In genomic region chr14:87426297-87426922, GRCm38 (mm10) we compare ENCODE assay signal across 12 mouse cellular contexts. TPM values are rescaled to one million over a fixed set of nuclear protein-coding genes. Genes with fewer than 3 reads are reported as not detected.
A peak's percentile ranks its signal among the peaks of the same experiment; 100 is the strongest.
DNase-seq lines count a peak whose midpoint lies in the region; ATAC-seq and TF ChIP-seq lines count a peak whose summit lies in the region.
"Had no signal": no experiment of that assay in that cellular context is flagged by ENCODE, and none has a peak within 500 bp of the region (broad histone marks: within the 10 kb centered on the region; RNA-seq: fewer than 3 reads in every experiment).

No protein-coding gene starts in this region.

- TF ChIP-seq EP300 in heart, postnatal 0 days (IDR thresholded peaks at IDR 0.05; ENCODE audit: low read depth), result no peak

- H3K9ac ChIP-seq in heart, postnatal 0 days (replicated peaks; ENCODE audit: low read depth, low read length), result no peak overlapping the region
- no peak overlapping the region for H3K9ac ChIP-seq in liver, embryonic 12.5 days
- H3K9ac ChIP-seq: midbrain, embryonic 15.5 days had no signal

- H3K4me3 ChIP-seq in heart, postnatal 0 days (ENCODE audit: low read depth, low read length), result no peak overlapping the region
- peak overlapping the region; percentile 52; the same call in 1 of the 2 replicates for H3K4me3 ChIP-seq in G1E (ENCODE audit: low read depth, low read length)
- H3K4me3 ChIP-seq in liver, embryonic 12.5 days, result no peak overlapping the region
- H3K4me3 ChIP-seq: midbrain, embryonic 15.5 days had no signal

- ATAC-seq in heart, postnatal 0 days (ENCODE audit: insufficient read depth, low read depth), result peak; percentile 47; the same call in 1 of the 2 replicates
- ATAC-seq in G1E (ENCODE audit: extremely low read depth, insufficient number of reproducible peaks, low FRiP score, poor library complexity, severe bottlenecking), result peak; percentile 74
- ATAC-seq in liver, embryonic 12.5 days, result peak; percentile 92
- ATAC-seq: activated CD4-positive, CD25-positive, alpha-beta regulatory T cell, adult 4 months; midbrain, embryonic 15.5 days had no signal

- H3K27ac ChIP-seq in heart, postnatal 0 days (ENCODE audit: low read depth), result peak overlapping the region; percentile 13; the same call in 1 of the 2 replicates
- peak overlapping the region; percentile 60; the same call in 1 of the 2 replicates for H3K27ac ChIP-seq in liver, embryonic 12.5 days
- H3K27ac ChIP-seq: midbrain, embryonic 15.5 days had no signal

- no peaks in the 10 kb centered on the region for H3K27me3 ChIP-seq in heart, postnatal 0 days (ENCODE audit: control insufficient read depth, insufficient read depth, low read length)
- H3K27me3 ChIP-seq in G1E (ENCODE audit: insufficient read depth, low read length), result no peaks in the 10 kb centered on the region
- H3K27me3 ChIP-seq in liver, embryonic 12.5 days (replicated peaks), result no peaks in the 10 kb centered on the region
- H3K27me3 ChIP-seq: midbrain, embryonic 15.5 days had no signal

- 31% methylated on average over 7 of the region's 7 CpGs for WGBS in heart, postnatal 0 days
- WGBS in liver, embryonic 12.5 days (ENCODE audit: insufficient replicate concordance), result 42% methylated on average over 7 of the region's 7 CpGs

- TF ChIP-seq CTCF in heart, postnatal 0 days (IDR thresholded peaks at IDR 0.05; ENCODE audit: low read depth), result no peak
- TF ChIP-seq CTCF in G1E (IDR thresholded peaks at IDR 0.05; ENCODE audit: low read depth, low read length), result no peak

- DNase-seq in heart, postnatal 0 days (ENCODE audit: low spot score), result no peak
- no peak for DNase-seq in heart, adult 8-10 months (ENCODE audit: low spot score)
- DNase-seq in ES-CJ7 (ENCODE audit: low read depth, low spot score) (peak; percentile 58), G1E (ENCODE audit: low spot score) (peak; percentile 27)
- no peak for DNase-seq in gastrocnemius, postnatal 14 days
- DNase-seq in B cell, adult 2 months, result no peak
- DNase-seq: kidney, postnatal 25 days; layer of hippocampus, postnatal 36 days; right cerebral cortex, adult 18-20 months had no signal

- no peaks in the 10 kb centered on the region for H3K9me3 ChIP-seq in heart, postnatal 0 days (replicated peaks; ENCODE audit: control insufficient read depth, low read length)
- no peaks in the 10 kb centered on the region for H3K9me3 ChIP-seq in G1E (replicated peaks)
- H3K9me3 ChIP-seq in liver, embryonic 12.5 days (replicated peaks), result no peaks in the 10 kb centered on the region
- H3K9me3 ChIP-seq: midbrain, embryonic 15.5 days had no signal

- no peak overlapping the region for H3K4me2 ChIP-seq in heart, postnatal 0 days (ENCODE audit: low read depth, low read length)
- peak overlapping the region; percentile 50 for H3K4me2 ChIP-seq in liver, embryonic 12.5 days
- H3K4me2 ChIP-seq: midbrain, embryonic 15.5 days had no signal

- peaks cover 29% of the 10 kb centered on the region for H3K4me1 ChIP-seq in heart, postnatal 0 days (ENCODE audit: control insufficient read depth, insufficient read depth)
- H3K4me1 ChIP-seq in G1E (ENCODE audit: insufficient read depth, low read depth, low read length), result peaks cover 30% of the 10 kb centered on the region
- H3K4me1 ChIP-seq in liver, embryonic 12.5 days, result peaks cover 33% of the 10 kb centered on the region
- H3K4me1 ChIP-seq: midbrain, embryonic 15.5 days had no signal

- intact Hi-C loops in gastrocnemius, postnatal 14 days (cut with DNase I; ENCODE audit: low total_unique reads), result no loop called here

- H3K36me3 ChIP-seq in heart, postnatal 0 days (replicated peaks; ENCODE audit: control insufficient read depth, insufficient read depth, low read length), result no peaks in the 10 kb centered on the region
- peaks cover 20% of the 10 kb centered on the region for H3K36me3 ChIP-seq in G1E (replicated peaks)
- H3K36me3 ChIP-seq in liver, embryonic 12.5 days, result no peaks in the 10 kb centered on the region
- H3K36me3 ChIP-seq: midbrain, embryonic 15.5 days had no signal

RNA-seq across cellular contexts. Expression of gene Tdrd3, which starts 10.0 kb away (rescaled TPM):
- total RNA-seq in heart, postnatal 0 days (2014; rRNA removed; ENCODE audit: low replicate concordance), result 13.4 and 22.4 TPM in 2 replicates
- polyA plus RNA-seq in heart, postnatal 0 days (2015; fragmentation: Nextera tagmentation; extraction: Ambion mirVana), result 13.8 and 14.5 TPM in 2 replicates
- 10 to 100 TPM; 23.5 to 29.5 (median 25.9) TPM for total RNA-seq in heart, adult 8-10 months (2022)
- total RNA-seq in G1E (2014; fragmentation: Nextera tagmentation) (30.5 and 39.2 TPM in 2 replicates), G1E (2017) (33.9 and 38.1 TPM in 2 replicates)
- 2.3 and 2.9 TPM in 2 replicates for polyA plus RNA-seq in G1E (2012)
- 13.5 and 14.1 TPM in 2 replicates for polyA plus RNA-seq in liver, embryonic 12.5 days (2016; fragmentation: Nextera tagmentation; extraction: Ambion mirVana)
- 10 to 100 TPM; 18.5 to 23.3 TPM for total RNA-seq in gastrocnemius, postnatal 14 days (2021)

Comparison
In these comparisons a context has a peak if more than half of its experiments do, and no peak if none do; other contexts are left out.
1. DNase-seq: peak in ES-CJ7 (single experiment) and G1E (single experiment); none in heart, postnatal 0 days (single experiment), heart, adult 8-10 months (single experiment), gastrocnemius, postnatal 14 days (single experiment) and B cell, adult 2 months (0 of 2).
2. Peak in every context shown above with its lines, with median percentiles within 50 percentile points of each other: ATAC-seq.